Mouse (Mus musculus): Measurements from ENCODE around the gene Tbx3.

- TF ChIP-seq CTCF (IDR thresholded peaks at IDR 0.05; ENCODE audit: low read depth) (no peak), EP300 (IDR thresholded peaks at IDR 0.05; ENCODE audit: low read depth) (no peak)
Observed at GRCm38 (mm10) chr5:119678516-119678915, 8.0 kb downstream of the Tbx3 start.

Data from heart, postnatal 0 days (tissue).